Mouse (Mus musculus) lung, adult 2 months (tissue): Measurements from ENCODE around the gene Ablim1.

Experiments
- CTCF ChIP-seq: fragments of 200-500 bp; IDR thresholded peaks from 2 replicates; pipeline ENCODE4 v1.5.1; 2011; ENCODE audit warnings: mild to moderate bottlenecking, low read length, control low read depth; ENCODE audit not compliant: insufficient read depth
- POLR2A ChIP-seq: fragments of 200-500 bp; IDR thresholded peaks from 2 replicates; pipeline ENCODE4 v1.6.1; 2011; ENCODE audit warnings: low read depth, mild to moderate bottlenecking, control low read depth, low read length, borderline replicate concordance; ENCODE audit errors: extremely low read depth

- TF ChIP-seq POLR2A, result no peak
- no peak for TF ChIP-seq CTCF
Observed at GRCm38 (mm10) chr19:57122261-57122660, 192.5 kb downstream of the Ablim1 start.
